Mouse (Mus musculus): ENCODE data around the gene Rack1. TPM values are rescaled to one million over a fixed set of nuclear protein-coding genes. Genes with fewer than 3 reads are reported as not detected.

Rack1 gene
- polyA plus RNA-seq, 1 experiment from 2014 or later: 994 TPM

DNA sequence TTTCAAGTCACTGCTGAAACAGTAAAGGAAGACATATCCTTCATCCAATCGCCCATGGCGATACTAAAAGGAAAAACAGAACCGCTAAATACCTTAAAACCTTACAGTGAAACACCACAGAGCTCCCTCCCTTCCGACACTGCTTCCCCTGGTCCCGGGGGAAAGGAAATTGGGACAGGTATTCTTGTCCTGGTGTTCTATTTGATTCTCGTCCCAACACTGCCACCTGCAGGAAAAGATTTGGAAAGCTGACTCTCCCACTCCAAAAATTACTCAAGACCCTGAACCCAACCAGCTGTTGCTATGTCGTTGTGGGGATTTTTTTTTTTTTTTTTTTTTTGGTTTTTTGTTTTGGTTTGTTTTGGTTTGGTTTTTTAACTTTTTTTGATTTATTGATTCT lies 24.6 kb upstream of the Rack1 start:
- peak; percentile 44; the same call in 1 of the 2 replicates for ATAC-seq (ENCODE audit: low FRiP score, low TSS enrichment)
- no peaks in the 10 kb centered on the region for H3K4me1 ChIP-seq (ENCODE audit: control insufficient read depth, insufficient read depth, low read length)
- WGBS: 2% methylated on average over 7 of the region's 7 CpGs
- no peak overlapping the region for H3K4me2 ChIP-seq (replicated peaks; ENCODE audit: low read depth, low read length)
- no peaks in the 10 kb centered on the region for H3K36me3 ChIP-seq (ENCODE audit: control insufficient read depth, insufficient read depth, low read length)
- H3K9me3 ChIP-seq (ENCODE audit: control insufficient read depth, low read length): no peaks in the 10 kb centered on the region
- H3K27me3 ChIP-seq (ENCODE audit: control insufficient read depth, insufficient read depth, low read length): no peaks in the 10 kb centered on the region
- no peak overlapping the region for H3K27ac ChIP-seq (ENCODE audit: low read depth, low read length)
- H3K4me3 ChIP-seq (ENCODE audit: low read length): no peak overlapping the region
- no peak overlapping the region for H3K9ac ChIP-seq (ENCODE audit: low read depth, low read length)

DNA sequence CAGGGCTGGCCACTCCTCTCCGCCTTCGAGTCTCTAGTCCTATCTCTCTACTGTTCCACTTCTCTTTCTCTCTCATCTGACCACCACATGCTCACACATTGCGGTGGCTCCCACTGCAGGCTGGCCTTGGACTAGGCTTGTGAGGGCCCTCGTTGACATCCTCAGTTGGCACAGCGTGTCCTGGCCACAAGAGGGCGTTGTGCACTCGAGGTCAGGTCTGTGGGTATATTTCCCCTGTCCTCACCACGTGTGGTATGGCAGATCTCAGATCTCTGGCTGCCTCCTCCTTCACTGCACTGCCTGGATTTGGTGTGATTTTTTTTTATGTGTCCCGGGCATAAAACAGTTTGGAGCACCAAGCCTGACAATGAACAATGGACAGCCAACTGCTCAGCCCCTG lies 23.5 kb upstream of the Rack1 start:
- H3K27me3 ChIP-seq (ENCODE audit: control insufficient read depth, insufficient read depth, low read length): no peaks in the 10 kb centered on the region
- H3K9ac ChIP-seq (ENCODE audit: low read depth, low read length): no peak overlapping the region
- H3K9me3 ChIP-seq (ENCODE audit: control insufficient read depth, low read length): no peaks in the 10 kb centered on the region
- 0 out of 2 replicates have a peak, but pooled peaks have one; percentile 1 for ATAC-seq (ENCODE audit: low FRiP score, low TSS enrichment)
- H3K36me3 ChIP-seq (ENCODE audit: control insufficient read depth, insufficient read depth, low read length): no peaks in the 10 kb centered on the region
- 46% methylated on average over 9 of the region's 9 CpGs for whole genome bisulfite sequencing
- H3K4me3 ChIP-seq (ENCODE audit: low read length): no peak overlapping the region
- H3K27ac ChIP-seq (ENCODE audit: low read depth, low read length): no peak overlapping the region
- H3K4me2 ChIP-seq (replicated peaks; ENCODE audit: low read depth, low read length): no peak overlapping the region
- no peaks in the 10 kb centered on the region for H3K4me1 ChIP-seq (ENCODE audit: control insufficient read depth, insufficient read depth, low read length)

DNA sequence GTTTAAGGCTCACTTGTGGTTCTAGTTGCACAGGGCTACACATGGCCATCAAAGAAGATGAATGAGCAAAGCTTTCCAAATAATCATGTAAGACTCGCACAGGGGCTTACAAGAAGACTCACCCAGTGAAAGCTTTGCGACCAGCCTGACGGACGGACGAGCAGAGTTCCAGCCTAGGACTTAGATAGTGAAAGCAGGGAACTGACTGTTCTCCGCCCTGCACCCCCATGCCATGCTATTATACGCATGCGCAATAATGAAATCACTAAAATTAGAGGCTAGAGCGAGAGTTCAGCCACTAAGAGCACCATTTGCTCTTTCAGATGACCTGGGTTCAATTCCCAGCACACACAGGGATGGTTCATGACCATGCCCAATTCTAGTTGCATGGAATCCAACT lies 22.8 kb upstream of the Rack1 start:
- ATAC-seq (ENCODE audit: low FRiP score, low TSS enrichment): no peak
- Histone ChIP-seq H3K9ac (ENCODE audit: low read depth, low read length) (no peak overlapping the region), H3K27me3 (ENCODE audit: control insufficient read depth, insufficient read depth, low read length) (no peaks in the 10 kb centered on the region), H3K4me1 (ENCODE audit: control insufficient read depth, insufficient read depth, low read length) (no peaks in the 10 kb centered on the region), H3K4me3 (ENCODE audit: low read length) (no peak overlapping the region), H3K36me3 (ENCODE audit: control insufficient read depth, insufficient read depth, low read length) (no peaks in the 10 kb centered on the region), H3K27ac (ENCODE audit: low read depth, low read length) (no peak overlapping the region), H3K9me3 (ENCODE audit: control insufficient read depth, low read length) (no peaks in the 10 kb centered on the region), H3K4me2 (replicated peaks; ENCODE audit: low read depth, low read length) (no peak overlapping the region)
- WGBS: 86% methylated on average over 9 of the region's 9 CpGs

DNA sequence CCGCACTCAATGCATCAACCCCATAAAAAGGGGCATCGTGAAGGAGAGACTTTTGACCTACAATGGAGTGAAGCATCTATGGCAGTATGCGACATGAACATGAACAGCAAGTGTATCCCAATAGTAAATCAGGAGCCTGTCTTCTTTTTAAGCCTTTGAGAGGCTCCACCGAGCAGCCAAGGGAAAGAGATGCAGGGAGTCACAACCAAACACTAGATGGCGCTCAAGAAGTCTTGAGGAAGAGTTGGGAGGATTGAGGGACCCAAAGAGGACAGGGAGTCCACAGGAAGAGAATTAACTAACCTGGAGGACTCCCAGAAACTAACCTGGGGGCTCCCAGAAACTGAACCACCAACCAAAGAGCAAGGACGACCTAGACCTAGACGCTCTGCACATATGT lies 20.7 kb upstream of the Rack1 start:
- H3K4me1 ChIP-seq (ENCODE audit: control insufficient read depth, insufficient read depth, low read length): no peaks in the 10 kb centered on the region
- H3K36me3 ChIP-seq (ENCODE audit: control insufficient read depth, insufficient read depth, low read length): no peaks in the 10 kb centered on the region
- no peak overlapping the region for H3K4me2 ChIP-seq (replicated peaks; ENCODE audit: low read depth, low read length)
- no peak overlapping the region for H3K27ac ChIP-seq (ENCODE audit: low read depth, low read length)
- no peak for ATAC-seq (ENCODE audit: low FRiP score, low TSS enrichment)
- WGBS: 39% methylated on average over 7 of the region's 7 CpGs
- H3K27me3 ChIP-seq (ENCODE audit: control insufficient read depth, insufficient read depth, low read length): no peaks in the 10 kb centered on the region
- no peaks in the 10 kb centered on the region for H3K9me3 ChIP-seq (ENCODE audit: control insufficient read depth, low read length)
- no peak overlapping the region for H3K9ac ChIP-seq (ENCODE audit: low read depth, low read length)
- H3K4me3 ChIP-seq (ENCODE audit: low read length): no peak overlapping the region

DNA sequence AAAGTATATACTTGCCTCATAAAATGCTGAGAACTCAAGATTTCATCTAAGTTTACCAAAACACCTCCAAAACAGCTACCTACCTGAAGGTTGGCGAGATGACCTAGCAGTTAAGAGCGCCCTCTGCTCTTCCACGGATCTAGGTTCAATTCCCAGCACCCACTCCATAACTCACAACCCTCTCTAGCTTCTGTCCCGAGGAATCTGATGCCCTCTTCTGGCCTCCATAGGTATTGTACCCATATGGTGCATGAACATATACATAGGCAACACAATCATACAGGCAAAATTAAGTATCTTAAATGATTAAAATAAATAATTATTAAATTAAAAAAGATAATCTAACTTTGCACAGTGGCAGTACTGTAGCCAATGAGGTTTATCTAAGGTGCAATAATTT lies 17.9 kb upstream of the Rack1 start:
- no peak for ATAC-seq (ENCODE audit: low FRiP score, low TSS enrichment)
- no peak overlapping the region for H3K27ac ChIP-seq (ENCODE audit: low read depth, low read length)

DNA sequence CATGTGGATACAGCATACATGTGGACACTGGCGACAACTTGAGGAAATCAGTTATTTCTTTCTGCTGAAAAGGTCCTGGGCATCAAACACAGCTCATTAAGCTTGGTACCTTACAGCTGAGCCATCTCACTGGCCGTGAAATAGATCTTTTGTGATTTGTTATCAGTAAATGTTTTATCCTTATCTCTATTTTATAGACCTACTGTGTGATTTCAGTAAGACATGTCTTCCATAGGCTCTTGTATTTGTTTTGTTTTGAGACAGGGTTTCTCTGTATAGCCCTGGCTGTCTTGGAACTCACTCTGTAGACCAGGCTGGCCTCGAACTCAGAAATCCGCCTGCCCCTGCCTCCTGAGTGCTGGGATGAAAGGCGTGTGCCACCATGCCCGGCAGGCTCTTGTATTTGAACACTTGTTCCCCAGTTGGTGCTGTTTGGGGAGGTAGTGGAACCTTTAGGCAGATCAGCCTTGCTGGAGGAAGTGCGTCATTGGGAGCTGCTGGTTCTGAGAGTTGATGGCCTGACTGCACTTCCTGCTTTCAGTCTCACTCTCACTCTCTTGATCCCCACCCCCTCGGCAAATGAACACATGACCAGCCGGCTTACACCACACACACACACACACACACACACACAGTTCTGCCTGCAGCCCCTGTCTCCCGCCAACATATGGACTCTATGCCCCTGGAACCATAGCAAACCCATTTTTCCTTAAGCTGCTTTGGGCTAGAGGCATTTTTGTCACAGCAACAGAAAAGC lies 12.5 kb upstream of the Rack1 start:
- 49% methylated on average over 10 of the region's 10 CpGs for WGBS
- ATAC-seq (ENCODE audit: low FRiP score, low TSS enrichment): peak; percentile 47
- Histone ChIP-seq H3K9me3 (ENCODE audit: control insufficient read depth, low read length) (no peaks in the 10 kb centered on the region), H3K4me2 (replicated peaks; ENCODE audit: low read depth, low read length) (peak overlapping the region; percentile 47), H3K36me3 (ENCODE audit: control insufficient read depth, insufficient read depth, low read length) (no peaks in the 10 kb centered on the region), H3K9ac (ENCODE audit: low read depth, low read length) (no peak overlapping the region), H3K4me1 (ENCODE audit: control insufficient read depth, insufficient read depth, low read length) (no peaks in the 10 kb centered on the region), H3K4me3 (ENCODE audit: low read length) (peak overlapping the region; percentile 28), H3K27me3 (ENCODE audit: control insufficient read depth, insufficient read depth, low read length) (no peaks in the 10 kb centered on the region), H3K27ac (ENCODE audit: low read depth, low read length) (no peak overlapping the region)

More for the DNA sequence above, 17.9 kb upstream of the Rack1 start:
- no peaks in the 10 kb centered on the region for H3K4me1 ChIP-seq (ENCODE audit: control insufficient read depth, insufficient read depth, low read length)
- H3K36me3 ChIP-seq (ENCODE audit: control insufficient read depth, insufficient read depth, low read length): no peaks in the 10 kb centered on the region
- no peak overlapping the region for H3K9ac ChIP-seq (ENCODE audit: low read depth, low read length)
- no peaks in the 10 kb centered on the region for H3K9me3 ChIP-seq (ENCODE audit: control insufficient read depth, low read length)
- no peak overlapping the region for H3K4me2 ChIP-seq (replicated peaks; ENCODE audit: low read depth, low read length)
- 84% methylated on average over 4 of the region's 4 CpGs for WGBS
- H3K27me3 ChIP-seq (ENCODE audit: control insufficient read depth, insufficient read depth, low read length): no peaks in the 10 kb centered on the region
- no peak overlapping the region for H3K4me3 ChIP-seq (ENCODE audit: low read length)

DNA sequence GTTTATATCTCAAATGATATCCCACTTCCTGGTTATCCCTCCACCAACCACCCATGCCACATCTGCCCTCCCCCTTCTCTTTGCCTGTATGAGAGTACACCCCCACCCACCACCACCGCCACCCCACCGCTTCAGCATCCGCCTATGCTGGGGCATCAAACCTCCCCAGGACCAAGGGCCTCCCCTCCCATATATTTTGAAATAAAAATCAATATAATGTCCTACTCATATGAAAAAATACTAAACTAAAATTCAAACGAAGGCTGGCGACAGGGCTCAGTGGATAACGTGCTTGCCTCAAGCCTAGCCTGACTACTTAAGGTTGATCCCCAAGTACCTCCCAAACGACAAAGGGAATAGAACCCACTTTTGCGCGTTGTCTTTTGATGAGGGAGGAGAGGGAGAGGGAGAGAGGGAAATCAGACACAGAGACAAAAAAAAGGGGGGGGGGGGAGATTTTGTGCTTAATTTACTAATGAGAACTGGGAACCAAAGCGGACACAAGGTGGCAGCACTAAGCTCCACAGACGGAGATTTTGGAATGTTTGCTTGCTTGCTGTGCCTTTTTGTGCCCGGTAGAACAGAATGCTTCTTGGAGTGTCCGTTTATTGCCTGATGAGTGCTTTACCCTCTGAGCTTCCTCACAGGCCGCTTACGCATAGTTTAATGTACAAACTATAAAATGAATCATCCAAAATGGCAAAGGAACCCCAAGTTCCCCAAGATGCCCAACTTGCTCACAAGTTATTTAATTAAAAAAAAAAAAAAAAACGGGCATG lies 11.6 kb upstream of the Rack1 start:
- Histone ChIP-seq H3K27me3 (ENCODE audit: control insufficient read depth, insufficient read depth, low read length) (no peaks in the 10 kb centered on the region), H3K4me2 (replicated peaks; ENCODE audit: low read depth, low read length) (peak overlapping the region; percentile 47), H3K27ac (ENCODE audit: low read depth, low read length) (no peak overlapping the region), H3K9me3 (ENCODE audit: control insufficient read depth, low read length) (no peaks in the 10 kb centered on the region), H3K4me1 (ENCODE audit: control insufficient read depth, insufficient read depth, low read length) (no peaks in the 10 kb centered on the region), H3K9ac (ENCODE audit: low read depth, low read length) (peak overlapping the region; percentile 40), H3K4me3 (ENCODE audit: low read length) (peak overlapping the region; percentile 28), H3K36me3 (ENCODE audit: control insufficient read depth, insufficient read depth, low read length) (no peaks in the 10 kb centered on the region)
- WGBS: 8% methylated on average over 16 of the region's 16 CpGs
- ATAC-seq (ENCODE audit: low FRiP score, low TSS enrichment): no peak

DNA sequence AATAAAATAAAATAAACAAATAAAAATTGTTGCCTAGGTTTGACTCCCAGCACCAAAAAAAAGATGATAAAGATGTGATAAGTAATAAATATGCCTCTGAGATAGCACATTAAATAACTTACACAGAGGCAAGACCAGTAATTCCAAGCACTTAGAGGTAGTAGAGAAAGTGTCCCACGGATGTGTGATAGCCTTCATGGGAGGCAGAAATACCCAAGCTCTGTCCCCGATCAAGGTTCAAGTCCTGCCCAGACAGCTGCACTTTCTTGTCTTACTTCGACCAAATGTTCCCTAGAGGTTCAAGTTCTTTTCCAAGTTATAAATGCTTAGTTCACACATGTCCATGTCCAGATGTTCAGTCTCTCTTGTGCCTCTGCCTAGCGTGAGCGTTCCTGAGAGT lies 10.9 kb upstream of the Rack1 start:
- Histone ChIP-seq H3K27me3 (ENCODE audit: control insufficient read depth, insufficient read depth, low read length) (no peaks in the 10 kb centered on the region), H3K9me3 (ENCODE audit: control insufficient read depth, low read length) (no peaks in the 10 kb centered on the region), H3K4me2 (replicated peaks; ENCODE audit: low read depth, low read length) (no peak overlapping the region), H3K4me3 (ENCODE audit: low read length) (no peak overlapping the region), H3K4me1 (ENCODE audit: control insufficient read depth, insufficient read depth, low read length) (no peaks in the 10 kb centered on the region), H3K36me3 (ENCODE audit: control insufficient read depth, insufficient read depth, low read length) (no peaks in the 10 kb centered on the region), H3K9ac (ENCODE audit: low read depth, low read length) (no peak overlapping the region), H3K27ac (ENCODE audit: low read depth, low read length) (no peak overlapping the region)
- no peak for ATAC-seq (ENCODE audit: low FRiP score, low TSS enrichment)
- WGBS: 85% methylated on average over 5 of the region's 5 CpGs
